Comparison of ENCODE assay signal across 23 mouse cellular contexts in genomic region chr4:130900746-130901145, GRCm38 (mm10). TPM values are rescaled to one million over a fixed set of nuclear protein-coding genes. Genes with fewer than 3 reads are reported as not detected.
DNase-seq lines count a peak whose midpoint lies in the region; ATAC-seq and TF ChIP-seq lines count a peak whose summit lies in the region.
"Had no signal": no experiment of that assay in that cellular context is flagged by ENCODE, and none has a peak within 500 bp of the region (broad histone marks: within the 10 kb centered on the region; RNA-seq: fewer than 3 reads in every experiment).

No protein-coding gene starts in this region.

- no peak overlapping the region for H3K4me2 ChIP-seq in hindbrain, postnatal 0 days (ENCODE audit: low read depth, low read length)
- H3K4me2 ChIP-seq in hindbrain, embryonic 14.5 days (replicated peaks) = no peak overlapping the region
- H3K4me2 ChIP-seq in embryonic facial prominence, embryonic 11.5 days (ENCODE audit: low read depth, low read length) = no peak overlapping the region
- H3K4me2 ChIP-seq in limb, embryonic 13.5 days (replicated peaks) = no peak overlapping the region
- H3K4me2 ChIP-seq: heart, embryonic 11.5 days; lung, embryonic 15.5 days; neural tube, embryonic 15.5 days had no signal

- H3K27me3 ChIP-seq in hindbrain, postnatal 0 days (ENCODE audit: insufficient read depth, low read length) = no peaks in the 10 kb centered on the region
- no peaks in the 10 kb centered on the region for H3K27me3 ChIP-seq in hindbrain, embryonic 14.5 days (ENCODE audit: control insufficient read depth, insufficient read depth, low read length)
- no peaks in the 10 kb centered on the region for H3K27me3 ChIP-seq in embryonic facial prominence, embryonic 11.5 days (ENCODE audit: control insufficient read depth, insufficient read depth, low read length)
- no peaks in the 10 kb centered on the region for H3K27me3 ChIP-seq in limb, embryonic 13.5 days
- H3K27me3 ChIP-seq: lung, embryonic 15.5 days; neural tube, embryonic 15.5 days had no signal

- DNase-seq in cerebellum, postnatal 14 days = peak; percentile 55 to 75
- no peak for DNase-seq in cerebellum, adult 9-11 months
- DNase-seq in hindbrain, postnatal 0 days (ENCODE audit: low spot score) = peak; percentile 51
- no peak for DNase-seq in hindbrain, embryonic 14.5 days (ENCODE audit: low spot score)
- DNase-seq in embryonic facial prominence, embryonic 11.5 days (ENCODE audit: low spot score) = peak; percentile 60
- no peak for DNase-seq in T-cell, adult 2 months (ENCODE audit: low spot score)
- DNase-seq: heart, postnatal 10 days; kidney, adult 8-10 months; kidney, postnatal 25 days; midbrain, embryonic 14.5 days had no signal

- no peaks in the 10 kb centered on the region for H3K4me1 ChIP-seq in hindbrain, postnatal 0 days (ENCODE audit: insufficient read depth, low read length)
- H3K4me1 ChIP-seq in hindbrain, embryonic 14.5 days (replicated peaks; ENCODE audit: control insufficient read depth, insufficient read depth, low read length) = no peaks in the 10 kb centered on the region
- no peaks in the 10 kb centered on the region for H3K4me1 ChIP-seq in embryonic facial prominence, embryonic 11.5 days (ENCODE audit: control insufficient read depth, insufficient read depth, low read length)
- peaks cover 47% of the 10 kb centered on the region for H3K4me1 ChIP-seq in limb, embryonic 13.5 days
- H3K4me1 ChIP-seq: lung, embryonic 15.5 days; neural tube, embryonic 15.5 days had no signal

- no peak for TF ChIP-seq CTCF in hindbrain, postnatal 0 days (IDR thresholded peaks at IDR 0.05; ENCODE audit: low read depth)

- no peak overlapping the region for H3K9ac ChIP-seq in hindbrain, postnatal 0 days (replicated peaks; ENCODE audit: low read length)
- no peak overlapping the region for H3K9ac ChIP-seq in hindbrain, embryonic 14.5 days
- no peak overlapping the region for H3K9ac ChIP-seq in embryonic facial prominence, embryonic 11.5 days (replicated peaks; ENCODE audit: low read length)
- no peak overlapping the region for H3K9ac ChIP-seq in limb, embryonic 13.5 days
- H3K9ac ChIP-seq: liver, embryonic 14.5 days; lung, embryonic 15.5 days; neural tube, embryonic 15.5 days had no signal

- H3K9me3 ChIP-seq in hindbrain, postnatal 0 days (ENCODE audit: low read length) = no peaks in the 10 kb centered on the region
- no peaks in the 10 kb centered on the region for H3K9me3 ChIP-seq in hindbrain, embryonic 14.5 days (ENCODE audit: control insufficient read depth, low read length)
- no peaks in the 10 kb centered on the region for H3K9me3 ChIP-seq in embryonic facial prominence, embryonic 11.5 days (replicated peaks; ENCODE audit: control insufficient read depth, low read length)
- no peaks in the 10 kb centered on the region for H3K9me3 ChIP-seq in limb, embryonic 13.5 days
- H3K9me3 ChIP-seq: lung, embryonic 15.5 days; neural tube, embryonic 15.5 days had no signal

- WGBS in hindbrain, postnatal 0 days = 62% methylated on average over 7 of the region's 7 CpGs
- 65% methylated on average over 7 of the region's 7 CpGs for WGBS in hindbrain, embryonic 14.5 days
- WGBS in embryonic facial prominence, embryonic 11.5 days = 27% methylated on average over 7 of the region's 7 CpGs
- 20% methylated on average over 7 of the region's 7 CpGs for WGBS in limb, embryonic 13.5 days

- H3K27ac ChIP-seq in hindbrain, postnatal 0 days = no peak overlapping the region
- H3K27ac ChIP-seq in hindbrain, embryonic 14.5 days = no peak overlapping the region
- H3K27ac ChIP-seq in embryonic facial prominence, embryonic 11.5 days (replicated peaks; ENCODE audit: low read depth, low read length) = no peak overlapping the region
- H3K27ac ChIP-seq in limb, embryonic 13.5 days = peak overlapping the region; percentile 33; the same call in 1 of the 2 replicates
- H3K27ac ChIP-seq: liver, embryonic 14.5 days; lung, embryonic 15.5 days; neural tube, embryonic 15.5 days had no signal

- H3K4me3 ChIP-seq in hindbrain, postnatal 0 days (ENCODE audit: low read length) = no peak overlapping the region
- no peak overlapping the region for H3K4me3 ChIP-seq in hindbrain, embryonic 14.5 days (replicated peaks; ENCODE audit: low read length)
- H3K4me3 ChIP-seq in embryonic facial prominence, embryonic 11.5 days (ENCODE audit: low read depth, low read length) = no peak overlapping the region
- H3K4me3 ChIP-seq in limb, embryonic 13.5 days = no peak overlapping the region
- H3K4me3 ChIP-seq: lung, embryonic 15.5 days; myocyte; neural tube, embryonic 15.5 days had no signal

- H3K36me3 ChIP-seq in hindbrain, postnatal 0 days (ENCODE audit: insufficient read depth, low read length) = no peaks in the 10 kb centered on the region
- H3K36me3 ChIP-seq in hindbrain, embryonic 14.5 days (replicated peaks; ENCODE audit: control insufficient read depth, insufficient read depth) = no peaks in the 10 kb centered on the region
- H3K36me3 ChIP-seq in embryonic facial prominence, embryonic 11.5 days (replicated peaks; ENCODE audit: control insufficient read depth, insufficient read depth, low read depth, low read length) = no peaks in the 10 kb centered on the region
- H3K36me3 ChIP-seq in limb, embryonic 13.5 days = no peaks in the 10 kb centered on the region
- H3K36me3 ChIP-seq: lung, embryonic 15.5 days; neural tube, embryonic 15.5 days had no signal

- no peak for ATAC-seq in hindbrain, postnatal 0 days
- ATAC-seq in hindbrain, embryonic 14.5 days (ENCODE audit: low FRiP score) = no peak
- ATAC-seq in embryonic facial prominence, embryonic 11.5 days (replicated peaks; ENCODE audit: insufficient number of reproducible peaks, low FRiP score, low TSS enrichment, low read depth) = no peak
- ATAC-seq in limb, embryonic 13.5 days (ENCODE audit: low FRiP score, low read depth) = no peak
- ATAC-seq: forebrain, embryonic 16.5 days had no signal

RNA-seq across cellular contexts. Expression of gene Laptm5, which starts 12.2 kb away (rescaled TPM):
- total RNA-seq in hindbrain, postnatal 0 days (2014; rRNA removed) = 42.8 and 71.4 TPM in 2 replicates
- 40.8 and 43.1 TPM in 2 replicates for polyA plus RNA-seq in hindbrain, postnatal 0 days (2015; fragmentation: Nextera tagmentation; extraction: Ambion mirVana)
- polyA plus RNA-seq in hindbrain, embryonic 14.5 days (2014; fragmentation: Nextera tagmentation; extraction: Ambion mirVana) = 35.2 and 37.4 TPM in 2 replicates
- 25.2 and 25.4 TPM in 2 replicates for polyA plus RNA-seq in embryonic facial prominence, embryonic 11.5 days (2014; fragmentation: Nextera tagmentation; extraction: Ambion mirVana)
- 32.2 and 35.9 TPM in 2 replicates for polyA plus RNA-seq in limb, embryonic 13.5 days (2015; fragmentation: Nextera tagmentation; extraction: Ambion mirVana)

RNA-seq across cellular contexts. Expression of gene Matn1, which starts 43.4 kb away (rescaled TPM):
- 0.26 and 0.90 TPM in 2 replicates for total RNA-seq in hindbrain, postnatal 0 days (2014; rRNA removed)
- polyA plus RNA-seq in hindbrain, postnatal 0 days (2015; fragmentation: Nextera tagmentation; extraction: Ambion mirVana) = 0.71 and 1.2 TPM in 2 replicates
- polyA plus RNA-seq in hindbrain, embryonic 14.5 days (2014; fragmentation: Nextera tagmentation; extraction: Ambion mirVana) = 0.43 TPM in 1 of 2 replicates, not detected in the other
- polyA plus RNA-seq in embryonic facial prominence, embryonic 11.5 days (2014; fragmentation: Nextera tagmentation; extraction: Ambion mirVana) = 0.34 and 0.61 TPM in 2 replicates
- polyA plus RNA-seq in limb, embryonic 13.5 days (2015; fragmentation: Nextera tagmentation; extraction: Ambion mirVana) = 109 and 119 TPM in 2 replicates
- total RNA-seq: adrenal gland, postnatal 4 days; gastrocnemius, adult 18-20 months; heart, postnatal 10 days; MEL had no signal
- polyA plus RNA-seq: forebrain, embryonic 16.5 days; gonadal fat pad, adult 2 months; heart, embryonic 11.5 days; hindbrain, embryonic 11.5 days; inflammation-experienced regulatory T-cells, adult 6 months; midbrain, embryonic 14.5 days; myocyte had no signal

Comparison
In these comparisons a context has a peak if more than half of its experiments do, and no peak if none do; other contexts are left out.
1. DNase-seq: peak in cerebellum, postnatal 14 days (2 of 2), hindbrain, postnatal 0 days (single experiment) and embryonic facial prominence, embryonic 11.5 days (single experiment); none in cerebellum, adult 9-11 months (single experiment), hindbrain, embryonic 14.5 days (single experiment) and T-cell, adult 2 months (single experiment).
2. RNA of gene Matn1, which starts 43.4 kb away (polyA plus RNA-seq): 109 to 119 TPM in limb, embryonic 13.5 days; 0.71 to 1.2 TPM in hindbrain, postnatal 0 days, 0.34 to 0.61 TPM in embryonic facial prominence, embryonic 11.5 days and 0.43 TPM in hindbrain, embryonic 14.5 days; every median in the first group is over 10 times any median in the second.